Mouse (Mus musculus) MEL (cell line): ENCODE data around the gene Comp. TPM values are rescaled to one million over a fixed set of nuclear protein-coding genes. Genes with fewer than 3 reads are reported as not detected.

Source experiments
- DNase-seq: peaks from one replicate; pipeline ENCODE4 v3.0.0; 2011; ENCODE audit warnings: low read depth, low spot score
- H3K27ac ChIP-seq: 2 replicates; pipeline ENCODE4 v1.5.1; 2012; ENCODE audit warnings: low read depth, mild to moderate bottlenecking, control low read depth, low read length, moderate library complexity; ENCODE audit not compliant: control insufficient read depth
- H3K27me3 ChIP-seq, 2 experiments: fragments of 150-350 bp in 1 of 2; sonication (generic) in 1 of 2; 2 replicates each; pipeline ENCODE4 v1.6.1; 2012; ENCODE audit warnings: low read length in 2 of 2, mild to moderate bottlenecking in 2 of 2, improper control_type of control experiment in 1 of 2, moderate library complexity in 1 of 2; ENCODE audit not compliant: insufficient read depth in 2 of 2, control insufficient read depth in 1 of 2
- H3K36me3 ChIP-seq, 2 experiments: 2 replicates each; pipeline ENCODE4 v1.6.1; 2012 to 2014; ENCODE audit warnings: low read length in 2 of 2, improper control_type of control experiment in 1 of 2, inconsistent platforms in 1 of 2, mild to moderate bottlenecking in 1 of 2; ENCODE audit not compliant: insufficient read depth in 2 of 2, control insufficient read depth in 1 of 2
- H3K4me1 ChIP-seq, 2 experiments: fragments of 150-350 bp in 1 of 2; sonication (generic) in 1 of 2; 2 replicates each; pipeline ENCODE4 v1.6.1; 2012; ENCODE audit warnings: low read length in 2 of 2, improper control_type of control experiment in 1 of 2, mild to moderate bottlenecking in 1 of 2; ENCODE audit not compliant: insufficient read depth in 2 of 2, control insufficient read depth in 1 of 2
- H3K4me3 ChIP-seq, 2 experiments: fragments of 150-350 bp in 1 of 2; sonication (generic) in 1 of 2; 2 replicates each; pipeline ENCODE4 v1.5.1; 2012; ENCODE audit warnings: low read depth in 2 of 2, low read length in 2 of 2, mild to moderate bottlenecking in 2 of 2, moderate library complexity in 2 of 2, control low read depth in 1 of 2, improper control_type of control experiment in 1 of 2; ENCODE audit not compliant: control insufficient read depth in 1 of 2, insufficient read depth in 1 of 2
- H3K79me2 ChIP-seq: 2 replicates; pipeline ENCODE4 v1.6.1; 2012; ENCODE audit warnings: mild to moderate bottlenecking, low read length, moderate library complexity; ENCODE audit not compliant: control insufficient read depth, poor library complexity, insufficient read depth
- H3K9ac ChIP-seq: 2 replicates; pipeline ENCODE4 v1.6.1; 2012; ENCODE audit warnings: low read depth, mild to moderate bottlenecking, control low read depth, low read length, moderate library complexity; ENCODE audit not compliant: control insufficient read depth, poor library complexity, severe bottlenecking
- H3K9me3 ChIP-seq: fragments of 150-350 bp; sonication (generic); replicated peaks from 2 replicates; pipeline ENCODE4 v1.6.1; 2012; ENCODE audit warnings: mild to moderate bottlenecking, low read length, improper control_type of control experiment, moderate library complexity; ENCODE audit not compliant: insufficient read depth
- BHLHE40 ChIP-seq: IDR thresholded peaks from 2 replicates; pipeline ENCODE4 v1.6.1; 2012; ENCODE audit warnings: low read depth, mild to moderate bottlenecking, inconsistent platforms, low read length, improper control_type of control experiment, borderline replicate concordance
- CHD1 ChIP-seq: IDR thresholded peaks from 2 replicates; pipeline ENCODE4 v1.6.1; 2012; ENCODE audit warnings: low read depth, mild to moderate bottlenecking, inconsistent platforms, low read length, improper control_type of control experiment
- CHD2 ChIP-seq: IDR thresholded peaks from 2 replicates; pipeline ENCODE4 v1.6.1; 2011; ENCODE audit warnings: low read length, improper control_type of control experiment
- E2F4 ChIP-seq: IDR thresholded peaks from 2 replicates; pipeline ENCODE4 v1.6.1; 2011; ENCODE audit warnings: low read depth, low read length, improper control_type of control experiment, borderline replicate concordance
- ELF1 ChIP-seq: IDR thresholded peaks from 2 replicates; pipeline ENCODE4 v1.6.1; 2014; ENCODE audit warnings: low read depth, mild to moderate bottlenecking, inconsistent platforms, low read length, improper control_type of control experiment, moderate library complexity
- EP300 ChIP-seq, 2 experiments: IDR thresholded peaks; 2 replicates each; pipeline ENCODE4 v1.6.1; 2011; ENCODE audit warnings: improper control_type of control experiment in 2 of 2, low read length in 2 of 2, low read depth in 1 of 2, mild to moderate bottlenecking in 1 of 2
- GABPA ChIP-seq: IDR thresholded peaks from 2 replicates; pipeline ENCODE4 v1.6.1; 2012; ENCODE audit warnings: low read depth, mild to moderate bottlenecking, inconsistent platforms, low read length, improper control_type of control experiment, moderate library complexity
- HCFC1 ChIP-seq: IDR thresholded peaks from 2 replicates; pipeline ENCODE4 v1.6.1; 2012; ENCODE audit warnings: low read depth, mild to moderate bottlenecking, inconsistent platforms, low read length, improper control_type of control experiment, moderate library complexity
- JUND ChIP-seq: IDR thresholded peaks from 2 replicates; pipeline ENCODE4 v1.6.1; 2011; ENCODE audit warnings: low read depth, mild to moderate bottlenecking, improper control_type of control experiment, low read length
- KAT2A ChIP-seq: conservative IDR thresholded peaks from 2 replicates; pipeline ENCODE4 v1.6.1; 2012; ENCODE audit warnings: low read depth, low read length, improper control_type of control experiment, inconsistent platforms
- MXI1 ChIP-seq: IDR thresholded peaks from 2 replicates; pipeline ENCODE4 v1.6.1; 2011; ENCODE audit warnings: mild to moderate bottlenecking, low read depth, low read length, improper control_type of control experiment
- NELFE ChIP-seq: IDR thresholded peaks from 2 replicates; pipeline ENCODE4 v1.6.1; 2011; ENCODE audit warnings: low read depth, low read length, improper control_type of control experiment
- NRF1 ChIP-seq: IDR thresholded peaks from 2 replicates; pipeline ENCODE4 v1.6.1; 2014; ENCODE audit warnings: low read depth, mild to moderate bottlenecking, inconsistent platforms, low read length, improper control_type of control experiment, moderate library complexity; ENCODE audit not compliant: poor library complexity, insufficient read depth, severe bottlenecking
- RAD21 ChIP-seq: IDR thresholded peaks from 2 replicates; pipeline ENCODE4 v1.6.1; 2011; ENCODE audit warnings: mild to moderate bottlenecking, low read depth, low read length, improper control_type of control experiment
- TAL1 ChIP-seq: IDR thresholded peaks from 2 replicates; pipeline ENCODE4 v1.6.1; 2012; ENCODE audit warnings: mild to moderate bottlenecking, inconsistent platforms, low read length, moderate library complexity, mixed read lengths
- TCF12 ChIP-seq: IDR thresholded peaks from 2 replicates; pipeline ENCODE4 v1.6.1; 2014; ENCODE audit warnings: low read depth, mild to moderate bottlenecking, inconsistent platforms, low read length, improper control_type of control experiment, moderate library complexity
- UBTF ChIP-seq: IDR thresholded peaks from 2 replicates; pipeline ENCODE4 v1.6.1; 2012; ENCODE audit warnings: low read depth, mild to moderate bottlenecking, inconsistent platforms, low read length, improper control_type of control experiment, moderate library complexity, borderline replicate concordance; ENCODE audit not compliant: insufficient read depth
- USF2 ChIP-seq, 2 experiments: IDR thresholded peaks; 2 replicates each; pipeline ENCODE4 v1.6.1; 2011 to 2012; ENCODE audit warnings: improper control_type of control experiment in 2 of 2, low read length in 2 of 2, borderline replicate concordance in 1 of 2, inconsistent platforms in 1 of 2, low read depth in 1 of 2, mild to moderate bottlenecking in 1 of 2; ENCODE audit not compliant: insufficient read depth in 1 of 2
- ZC3H11A ChIP-seq: IDR thresholded peaks from 2 replicates; pipeline ENCODE4 v1.6.1; 2012; ENCODE audit warnings: low read depth, mild to moderate bottlenecking, inconsistent platforms, low read length, improper control_type of control experiment
- ZKSCAN1 ChIP-seq: IDR thresholded peaks from 2 replicates; pipeline ENCODE4 v1.6.1; 2012; ENCODE audit warnings: low read depth, mild to moderate bottlenecking, inconsistent platforms, low read length, improper control_type of control experiment, moderate library complexity
- ZNF384 ChIP-seq: IDR thresholded peaks from 2 replicates; pipeline ENCODE4 v1.6.1; 2012; ENCODE audit warnings: low read depth, mild to moderate bottlenecking, inconsistent platforms, low read length, improper control_type of control experiment
- polyA plus RNA-seq, 2 experiments: library from polyadenylated mRNA; stranded (reverse) in 1 of 2; unstranded in 1 of 2; fragments of >175 nt in 1 of 2; fragments of >200 nt in 1 of 2; gene quantifications; 2 replicates each; pipeline versions ENCODE4 v1.2.1 to v1.2.4; 2012; ENCODE audit warnings: low replicate concordance in 2 of 2, low read depth in 1 of 2; ENCODE audit not compliant: insufficient read length in 2 of 2, insufficient read depth in 1 of 2, missing spikeins in 1 of 2
- total RNA-seq: library from RNA; depleted of rRNA; stranded (reverse); fragments of 300-350 nt; gene quantifications from 2 replicates; pipeline ENCODE4 v1.2.3, GENCODE M21; 2012

Comp gene
- total and polyA plus RNA-seq, 3 experiments, result 0.54 TPM; not detected in 2

DNA sequence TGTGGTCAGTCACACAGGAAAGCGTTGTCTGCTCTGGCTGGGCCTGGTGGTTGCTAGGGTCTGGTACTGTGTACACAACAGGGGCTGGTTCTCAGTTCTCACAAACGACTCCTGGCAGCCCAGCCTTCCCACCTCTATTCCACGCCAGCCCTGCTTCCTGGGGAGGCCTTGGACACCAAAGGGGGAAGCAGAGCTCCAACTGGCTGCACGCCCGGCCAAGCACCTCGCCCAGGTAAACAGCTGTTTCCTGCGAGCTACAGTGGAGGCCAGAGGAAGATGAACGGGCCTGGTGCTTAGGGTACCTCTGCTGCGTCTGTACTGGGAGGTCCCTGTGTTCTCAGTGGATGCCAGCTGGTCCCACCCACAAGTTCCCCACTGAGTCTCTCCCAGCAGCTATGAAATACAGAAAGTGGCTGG is 36.1 kb downstream of the Comp start:
- Histone ChIP-seq H3K9me3 (no peaks in the 10 kb centered on the region), H3K4me3 (no peak overlapping the region), H3K9ac (no peak overlapping the region), H3K27me3 (no peaks in the 10 kb centered on the region), H3K79me2 (no peaks in the 10 kb centered on the region), H3K27ac (no peak overlapping the region), H3K36me3 (peaks cover 0 to 2% of the 10 kb centered on the region in 2 experiments; a peak in 2 of 4 replicates), H3K4me1 (peaks cover 0 to 3% of the 10 kb centered on the region in 2 experiments; a peak in 1 of 4 replicates)
- no peak for DNase-seq
- no peak for TF ChIP-seq ELF1
- no peak for TF ChIP-seq KAT2A
- no peak for TF ChIP-seq ZNF384
- no peak for TF ChIP-seq EP300 (IDR thresholded peaks at IDR 0.05; ENCODE audit: low read depth in 1 of 2, low read length in 2 of 2)
- no peak for TF ChIP-seq NRF1
- no peak for TF ChIP-seq MXI1
- TF ChIP-seq GABPA, result no peak
- TF ChIP-seq TAL1, result no peak
- no peak for TF ChIP-seq ZKSCAN1
- TF ChIP-seq USF2 (IDR thresholded peaks at IDR 0.05; ENCODE audit: borderline replicate concordance in 1 of 2, insufficient read depth in 1 of 2, low read depth in 1 of 2, low read length in 2 of 2), result no peak
- TF ChIP-seq CHD1, result no peak
- TF ChIP-seq TCF12, result no peak

DNA sequence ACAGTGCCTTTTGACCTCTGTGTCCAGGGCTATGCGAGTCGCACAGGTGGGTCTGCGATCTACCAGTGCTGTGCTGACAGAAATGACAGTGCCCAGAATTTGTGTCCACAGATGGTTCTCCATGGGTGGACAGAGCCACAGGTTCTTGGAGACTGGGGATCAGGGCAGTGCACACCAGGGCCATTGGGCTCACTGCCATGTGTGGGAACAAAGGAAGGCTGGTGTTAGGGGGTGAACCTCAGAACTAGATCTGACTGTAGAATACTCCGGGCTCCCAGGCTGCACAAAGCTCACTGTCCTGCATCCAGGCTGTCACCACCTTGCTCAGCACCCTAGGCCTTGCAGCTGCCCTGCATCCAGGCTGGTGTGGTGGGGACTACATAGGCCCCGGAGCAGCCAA is 36.9 kb downstream of the Comp start:
- Histone ChIP-seq H3K36me3 (peaks cover 0 to 2% of the 10 kb centered on the region in 2 experiments; a peak in 2 of 4 replicates), H3K27me3 (no peaks in the 10 kb centered on the region)
- no peak for TF ChIP-seq JUND
- no peak for TF ChIP-seq CHD2
- no peak for TF ChIP-seq ZKSCAN1
- no peak for TF ChIP-seq NELFE
- no peak for TF ChIP-seq HCFC1
- no peak for TF ChIP-seq UBTF
- no peak for TF ChIP-seq NRF1
- TF ChIP-seq GABPA, result no peak
- TF ChIP-seq RAD21, result no peak
- no peak for TF ChIP-seq ZC3H11A
- no peak for TF ChIP-seq USF2 (IDR thresholded peaks at IDR 0.05; ENCODE audit: borderline replicate concordance in 1 of 2, insufficient read depth in 1 of 2, low read depth in 1 of 2, low read length in 2 of 2)
- no peak for TF ChIP-seq E2F4
- no peak for TF ChIP-seq BHLHE40
- no peak for TF ChIP-seq EP300 (IDR thresholded peaks at IDR 0.05; ENCODE audit: low read depth in 1 of 2, low read length in 2 of 2)
- TF ChIP-seq MXI1, result no peak
- TF ChIP-seq ELF1, result no peak
- TF ChIP-seq CHD1, result no peak
- TF ChIP-seq, all 39 proteins: peak for 0
- Histone ChIP-seq H3K4me1 (peaks cover 2 to 5% of the 10 kb centered on the region in 2 experiments; a peak in 2 of 4 replicates), H3K9ac (no peak overlapping the region), H3K79me2 (no peaks in the 10 kb centered on the region), H3K4me3 (no peak overlapping the region), H3K27ac (no peak overlapping the region), H3K9me3 (no peaks in the 10 kb centered on the region)
- no peak for DNase-seq
